7 mouse cellular contexts compared by ENCODE assay signal in genomic region chr14:20451765-20452331, GRCm38 (mm10). TPM values are rescaled to one million over a fixed set of nuclear protein-coding genes. Genes with fewer than 3 reads are reported as not detected.
DNase-seq lines count a peak whose midpoint lies in the region; ATAC-seq and TF ChIP-seq lines count a peak whose summit lies in the region.

Cfap70 (minus strand) TSS chr14:20452226.

- H3K4me1 ChIP-seq in intestine, postnatal 0 days (replicated peaks; ENCODE audit: control insufficient read depth, insufficient read depth, low read length): no peaks in the 10 kb centered on the region
- H3K4me1 ChIP-seq in limb, embryonic 11.5 days (ENCODE audit: control insufficient read depth, insufficient read depth, low read length): no peaks in the 10 kb centered on the region
- H3K4me1 ChIP-seq in midbrain, embryonic 12.5 days: peaks cover 8% of the 10 kb centered on the region

- DNase-seq in adrenal gland, adult 8-10 months: peak; percentile 61
- DNase-seq in embryo, embryonic 10.5 days (ENCODE audit: low spot score): peak; percentile 86
- DNase-seq in gonadal fat pad, adult 2 months (ENCODE audit: low read depth): peak; percentile 31
- DNase-seq in limb, embryonic 11.5 days (ENCODE audit: low spot score): peak; percentile 80
- peak; percentile 54 to 79 for DNase-seq in spleen, postnatal 10 days (ENCODE audit: low spot score in 2 of 2)

- peak within 1 kb of the TSS; percentile 65 for H3K4me2 ChIP-seq in intestine, postnatal 0 days (replicated peaks; ENCODE audit: low read depth)
- H3K4me2 ChIP-seq in limb, embryonic 11.5 days (ENCODE audit: low read depth, severe bottlenecking): peak within 1 kb of the TSS; percentile 68
- peak within 1 kb of the TSS; percentile 56 for H3K4me2 ChIP-seq in midbrain, embryonic 12.5 days (replicated peaks)

- peak; percentile 49; the same call in 1 of the 2 replicates for ATAC-seq in intestine, postnatal 0 days
- peak; percentile 60; the same call in 1 of the 2 replicates for ATAC-seq in limb, embryonic 11.5 days (ENCODE audit: insufficient number of reproducible peaks, low FRiP score, low TSS enrichment, low read depth)
- peak; percentile 56; the same call in 1 of the 2 replicates for ATAC-seq in midbrain, embryonic 12.5 days (ENCODE audit: low FRiP score, low read depth)

- no peak within 1 kb of the TSS for H3K27ac ChIP-seq in intestine, postnatal 0 days (ENCODE audit: low read depth, low read length)
- no peak within 1 kb of the TSS for H3K27ac ChIP-seq in limb, embryonic 11.5 days (replicated peaks; ENCODE audit: low read depth, low read length)
- no peak within 1 kb of the TSS for H3K27ac ChIP-seq in midbrain, embryonic 12.5 days (replicated peaks)

- TF ChIP-seq CTCF in intestine, postnatal 0 days (IDR thresholded peaks at IDR 0.05; ENCODE audit: low read depth): no peak

- 4% methylated on average over 15 of the region's 15 CpGs for WGBS in intestine, postnatal 0 days
- 2% methylated on average over 15 of the region's 15 CpGs for WGBS in limb, embryonic 11.5 days
- WGBS in midbrain, embryonic 12.5 days: 3% methylated on average over 15 of the region's 15 CpGs

- H3K36me3 ChIP-seq in intestine, postnatal 0 days (ENCODE audit: control insufficient read depth, insufficient read depth): peaks cover 16% of the 10 kb centered on the region
- no peaks in the 10 kb centered on the region for H3K36me3 ChIP-seq in limb, embryonic 11.5 days (ENCODE audit: control insufficient read depth, insufficient read depth, low read length)
- H3K36me3 ChIP-seq in midbrain, embryonic 12.5 days: no peaks in the 10 kb centered on the region

- H3K9ac ChIP-seq in intestine, postnatal 0 days (ENCODE audit: low read depth, low read length): peak within 1 kb of the TSS; percentile 0; the same call in 1 of the 2 replicates
- H3K9ac ChIP-seq in limb, embryonic 11.5 days (ENCODE audit: low read length): 0 out of 2 replicates have a peak within 1 kb of the TSS, but pooled peaks have one; percentile 23
- 0 out of 2 replicates have a peak within 1 kb of the TSS, but pooled peaks have one; percentile 31 for H3K9ac ChIP-seq in midbrain, embryonic 12.5 days (replicated peaks)

- peak within 1 kb of the TSS; percentile 29 for H3K4me3 ChIP-seq in intestine, postnatal 0 days (ENCODE audit: low read depth, low read length)
- H3K4me3 ChIP-seq in limb, embryonic 11.5 days (ENCODE audit: low read depth, low read length): peak within 1 kb of the TSS; percentile 23
- H3K4me3 ChIP-seq in midbrain, embryonic 12.5 days: peak within 1 kb of the TSS; percentile 40

- H3K9me3 ChIP-seq in intestine, postnatal 0 days (ENCODE audit: control insufficient read depth): no peaks in the 10 kb centered on the region
- H3K9me3 ChIP-seq in limb, embryonic 11.5 days (ENCODE audit: control insufficient read depth, low read length): no peaks in the 10 kb centered on the region
- no peaks in the 10 kb centered on the region for H3K9me3 ChIP-seq in midbrain, embryonic 12.5 days

- no peaks in the 10 kb centered on the region for H3K27me3 ChIP-seq in intestine, postnatal 0 days (replicated peaks; ENCODE audit: control insufficient read depth, insufficient read depth, low read length)
- no peaks in the 10 kb centered on the region for H3K27me3 ChIP-seq in limb, embryonic 11.5 days (ENCODE audit: control insufficient read depth, insufficient read depth, low read length)
- no peaks in the 10 kb centered on the region; the same call in 1 of the 2 replicates for H3K27me3 ChIP-seq in midbrain, embryonic 12.5 days

RNA-seq across cellular contexts. Expression of gene Cfap70, which starts in this region (rescaled TPM):
- 1 to 10 TPM; 1.2 to 7.0 (median 1.8) TPM for total RNA-seq in adrenal gland, adult 8-10 months (2022)
- polyA plus RNA-seq in gonadal fat pad, adult 2 months (2012; rRNA removed): 0.78 and 0.85 TPM in 2 replicates
- not detected in 2 replicates for polyA plus RNA-seq in intestine, postnatal 0 days (2015; fragmentation: Nextera tagmentation; extraction: Ambion mirVana)
- polyA plus RNA-seq in limb, embryonic 11.5 days (2014; fragmentation: Nextera tagmentation; extraction: Ambion mirVana): 0.18 and 0.23 TPM in 2 replicates
- polyA plus RNA-seq in midbrain, embryonic 12.5 days (2016; fragmentation: Nextera tagmentation; extraction: Ambion mirVana): 0.34 and 1.4 TPM in 2 replicates

Comparison
In these comparisons a context has a peak if more than half of its experiments do, and no peak if none do; other contexts are left out.
1. Peak in DNase-seq in gonadal fat pad, adult 2 months; RNA of the gene not detected or under 1 TPM.
2. Peak in ATAC-seq, H3K4me3 ChIP-seq, H3K9ac ChIP-seq and H3K4me2 ChIP-seq in intestine, postnatal 0 days; RNA of the gene not detected or under 1 TPM.
3. Peak in DNase-seq, ATAC-seq, H3K4me3 ChIP-seq, H3K9ac ChIP-seq and H3K4me2 ChIP-seq in limb, embryonic 11.5 days; RNA of the gene not detected or under 1 TPM.
4. DNase-seq: peak in every context shown above with its lines; median percentile 86 in embryo, embryonic 10.5 days; 80 in limb, embryonic 11.5 days; 66 in spleen, postnatal 10 days; 61 in adrenal gland, adult 8-10 months; 31 in gonadal fat pad, adult 2 months.